Mouse (Mus musculus): ENCODE measurements around the gene Gm6525.

The Gm6525 gene

GRCm38 (mm10) chr3:84215743-84216360 is 41.9 kb downstream of the Gm6525 start:
- DNase-seq, result no peak

GRCm38 (mm10) chr3:84217118-84217960 is 43.4 kb downstream of the Gm6525 start:
- DNase-seq, result no peak

- DNase-seq, result no peak
Observed at GRCm38 (mm10) chr3:84217961-84218351, 44.1 kb downstream of the Gm6525 start.

GRCm38 (mm10) chr3:84218498-84218897 is 44.6 kb downstream of the Gm6525 start:
- DNase-seq, result no peak

GRCm38 (mm10) chr3:84219166-84219710 is 45.3 kb downstream of the Gm6525 start:
- DNase-seq, result no peak

GRCm38 (mm10) chr3:84219720-84220273 is 45.9 kb downstream of the Gm6525 start:
- DNase-seq, result no peak

GRCm38 (mm10) chr3:84220326-84220725 is 46.4 kb downstream of the Gm6525 start:
- DNase-seq, result no peak

- peak; percentile 60 to 73 for DNase-seq
Observed at GRCm38 (mm10) chr3:84220748-84221147, 46.8 kb downstream of the Gm6525 start.
